Mouse (Mus musculus): ENCODE measurements around the gene Ablim1. TPM values are rescaled to one million over a fixed set of nuclear protein-coding genes. Genes with fewer than 3 reads are reported as not detected.

Gene Ablim1
- polyA plus RNA-seq, 2 experiments: 3.0 to 4.7 TPM

- 28% methylated on average over 13 of the region's 13 CpGs for WGBS (ENCODE audit: insufficient replicate concordance)
- peak overlapping the region in 1 of 2 experiments; percentile 16; a peak in 1 of 4 replicates for H3K4me3 ChIP-seq (ENCODE audit: insufficient read depth in 1 of 2, low read depth in 2 of 2, low read length in 2 of 2)
- TF ChIP-seq CTCF (IDR thresholded peaks at IDR 0.05; ENCODE audit: low read depth): no peak
- no peak for TF ChIP-seq EP300 (IDR thresholded peaks at IDR 0.05; ENCODE audit: low read depth)
- no peak overlapping the region for H3K27ac ChIP-seq
- H3K9me3 ChIP-seq (ENCODE audit: control insufficient read depth, low read length): no peaks in the 10 kb centered on the region
- ATAC-seq (ENCODE audit: insufficient read depth) (peak; percentile 34; the same call in 1 of the 2 replicates), DNase-seq (ENCODE audit: low read depth in 3 of 3, low spot score in 3 of 3) (peak in 1 of 3 experiments; percentile 22)
- no peaks in the 10 kb centered on the region for H3K36me3 ChIP-seq (replicated peaks; ENCODE audit: control insufficient read depth, insufficient read depth, low read depth)
- H3K4me1 ChIP-seq (replicated peaks; ENCODE audit: control insufficient read depth in 2 of 2, insufficient read depth in 2 of 2, low read length in 1 of 2): peaks cover 0 to 17% of the 10 kb centered on the region in 2 experiments; a peak in 2 of 4 replicates
- no peak overlapping the region for H3K9ac ChIP-seq (replicated peaks)
- no peaks in the 10 kb centered on the region for H3K27me3 ChIP-seq (ENCODE audit: control insufficient read depth, insufficient read depth, low read length)
- peak overlapping the region; percentile 28 for H3K4me2 ChIP-seq (ENCODE audit: low read depth)
Observed at GRCm38 (mm10) chr19:57272824-57273613, 41.7 kb downstream of the Ablim1 start.

- no peak overlapping the region for H3K27ac ChIP-seq
- TF ChIP-seq EP300 (IDR thresholded peaks at IDR 0.05; ENCODE audit: low read depth) (no peak), CTCF (IDR thresholded peaks at IDR 0.05; ENCODE audit: low read depth) (no peak)
Observed at GRCm38 (mm10) chr19:57271757-57272156, 43.0 kb downstream of the Ablim1 start.

DNA sequence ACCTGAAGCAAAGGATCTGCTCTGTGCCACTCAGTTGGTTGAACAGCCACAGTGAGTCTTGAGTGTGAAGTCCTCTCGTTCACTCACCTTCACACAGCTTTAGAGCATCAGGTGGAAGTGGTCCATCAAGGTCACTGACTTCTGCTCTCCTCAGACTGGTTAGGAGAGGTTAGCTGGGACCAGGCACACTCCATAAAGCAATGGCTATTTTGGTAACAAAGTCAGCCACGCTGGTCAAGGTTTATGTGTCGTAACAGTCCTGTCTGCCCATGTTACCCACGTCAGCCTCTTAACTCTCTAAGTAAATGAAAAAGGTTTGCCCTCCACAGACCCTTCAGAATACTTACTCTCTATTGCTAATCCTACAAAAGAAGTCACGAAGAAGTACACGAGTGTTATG is 44.0 kb downstream of the Ablim1 start:
- Histone ChIP-seq H3K27me3 (ENCODE audit: control insufficient read depth, insufficient read depth, low read length) (no peaks in the 10 kb centered on the region), H3K4me3 (ENCODE audit: insufficient read depth in 1 of 2, low read depth in 2 of 2, low read length in 2 of 2) (no peak overlapping the region), H3K9me3 (ENCODE audit: control insufficient read depth, low read length) (no peaks in the 10 kb centered on the region), H3K27ac (no peak overlapping the region), H3K36me3 (replicated peaks; ENCODE audit: control insufficient read depth, insufficient read depth, low read depth) (no peaks in the 10 kb centered on the region), H3K4me1 (replicated peaks; ENCODE audit: control insufficient read depth in 2 of 2, insufficient read depth in 2 of 2, low read length in 1 of 2) (peaks cover 0 to 17% of the 10 kb centered on the region in 2 experiments; a peak in 2 of 4 replicates), H3K4me2 (ENCODE audit: low read depth) (no peak overlapping the region), H3K9ac (replicated peaks) (no peak overlapping the region)
- ATAC-seq (ENCODE audit: insufficient read depth) (no peak), DNase-seq (ENCODE audit: low read depth in 3 of 3, low spot score in 3 of 3) (no peak)
- TF ChIP-seq EP300 (IDR thresholded peaks at IDR 0.05; ENCODE audit: low read depth) (no peak), CTCF (IDR thresholded peaks at IDR 0.05; ENCODE audit: low read depth) (no peak)
- WGBS (ENCODE audit: insufficient replicate concordance): 53% methylated on average over 6 of the region's 6 CpGs

More at GRCm38 (mm10) chr19:57271757-57272156, 43.0 kb downstream of the Ablim1 start:
- DNase-seq (ENCODE audit: low read depth in 3 of 3, low spot score in 3 of 3) (no peak), ATAC-seq (ENCODE audit: insufficient read depth) (no peak)
- 75% methylated on average over 16 of the region's 16 CpGs for WGBS (ENCODE audit: insufficient replicate concordance)
- peaks cover 0 to 17% of the 10 kb centered on the region in 2 experiments; a peak in 2 of 4 replicates for H3K4me1 ChIP-seq (replicated peaks; ENCODE audit: control insufficient read depth in 2 of 2, insufficient read depth in 2 of 2, low read length in 1 of 2)
- no peak overlapping the region for H3K4me2 ChIP-seq (ENCODE audit: low read depth)
- H3K36me3 ChIP-seq (replicated peaks; ENCODE audit: control insufficient read depth, insufficient read depth, low read depth): no peaks in the 10 kb centered on the region
- no peaks in the 10 kb centered on the region for H3K9me3 ChIP-seq (ENCODE audit: control insufficient read depth, low read length)
- no peaks in the 10 kb centered on the region for H3K27me3 ChIP-seq (ENCODE audit: control insufficient read depth, insufficient read depth, low read length)
- no peak overlapping the region for H3K4me3 ChIP-seq (ENCODE audit: insufficient read depth in 1 of 2, low read depth in 2 of 2, low read length in 2 of 2)
- H3K9ac ChIP-seq (replicated peaks): no peak overlapping the region

DNA sequence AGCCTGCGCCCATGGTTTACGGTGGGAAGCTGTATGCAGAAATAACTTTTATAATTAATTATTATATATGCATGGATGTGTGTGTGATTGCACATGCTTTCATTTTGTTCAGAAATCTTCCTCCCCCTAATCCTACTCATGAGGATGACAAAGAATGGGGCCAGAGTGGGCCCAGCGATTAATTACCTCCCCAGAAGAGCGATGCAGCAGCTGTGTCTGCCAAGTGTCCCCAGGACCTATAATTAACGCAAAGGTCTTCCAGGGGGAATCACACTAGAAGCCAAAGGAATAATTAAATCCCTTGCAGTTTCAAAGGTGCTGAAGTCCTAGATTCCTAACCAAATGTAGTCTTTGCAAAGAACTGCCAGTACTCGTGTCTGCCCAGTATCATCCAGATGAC is 44.9 kb downstream of the Ablim1 start:
- DNase-seq (ENCODE audit: low read depth in 3 of 3, low spot score in 3 of 3): no peak
- ATAC-seq (ENCODE audit: insufficient read depth): no peak
- TF ChIP-seq CTCF (IDR thresholded peaks at IDR 0.05; ENCODE audit: low read depth) (no peak), EP300 (IDR thresholded peaks at IDR 0.05; ENCODE audit: low read depth) (no peak)
- Histone ChIP-seq H3K4me2 (ENCODE audit: low read depth) (no peak overlapping the region), H3K4me3 (ENCODE audit: insufficient read depth in 1 of 2, low read depth in 2 of 2, low read length in 2 of 2) (no peak overlapping the region), H3K36me3 (replicated peaks; ENCODE audit: control insufficient read depth, insufficient read depth, low read depth) (no peaks in the 10 kb centered on the region), H3K27ac (no peak overlapping the region), H3K9me3 (ENCODE audit: control insufficient read depth, low read length) (no peaks in the 10 kb centered on the region), H3K27me3 (ENCODE audit: control insufficient read depth, insufficient read depth, low read length) (no peaks in the 10 kb centered on the region), H3K4me1 (replicated peaks; ENCODE audit: control insufficient read depth in 2 of 2, insufficient read depth in 2 of 2, low read length in 1 of 2) (peaks cover 0 to 16% of the 10 kb centered on the region in 2 experiments; a peak in 2 of 4 replicates), H3K9ac (replicated peaks) (no peak overlapping the region)
- 68% methylated on average over 6 of the region's 6 CpGs for WGBS (ENCODE audit: insufficient replicate concordance)

DNA sequence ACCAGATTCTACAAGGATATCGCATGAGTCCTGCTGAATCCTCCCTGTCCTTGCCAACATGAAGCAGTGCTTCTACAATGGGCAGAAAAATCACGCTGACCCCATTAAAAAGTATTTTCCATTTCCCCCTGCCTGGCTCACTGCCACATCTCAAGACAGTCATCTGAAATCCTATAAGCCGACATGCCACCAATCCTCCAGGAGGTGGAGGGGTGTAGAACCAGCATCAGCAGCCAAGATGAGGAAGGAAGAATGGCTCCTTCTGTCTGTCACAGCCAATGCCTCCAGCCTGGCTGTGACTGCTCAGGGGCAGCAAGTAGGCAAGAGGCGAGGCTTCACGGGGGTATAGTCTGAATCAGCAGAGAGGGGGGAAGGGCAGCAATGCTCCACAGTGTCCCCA is 47.2 kb downstream of the Ablim1 start:
- TF ChIP-seq EP300 (IDR thresholded peaks at IDR 0.05; ENCODE audit: low read depth) (no peak), CTCF (IDR thresholded peaks at IDR 0.05; ENCODE audit: low read depth) (no peak)
- Histone ChIP-seq H3K27ac (no peak overlapping the region), H3K4me1 (replicated peaks; ENCODE audit: control insufficient read depth in 2 of 2, insufficient read depth in 2 of 2, low read length in 1 of 2) (peaks cover 0 to 10% of the 10 kb centered on the region in 2 experiments; a peak in 2 of 4 replicates), H3K4me2 (ENCODE audit: low read depth) (no peak overlapping the region), H3K36me3 (replicated peaks; ENCODE audit: control insufficient read depth, insufficient read depth, low read depth) (no peaks in the 10 kb centered on the region), H3K4me3 (ENCODE audit: insufficient read depth in 1 of 2, low read depth in 2 of 2, low read length in 2 of 2) (no peak overlapping the region), H3K9me3 (ENCODE audit: control insufficient read depth, low read length) (no peaks in the 10 kb centered on the region), H3K27me3 (ENCODE audit: control insufficient read depth, insufficient read depth, low read length) (no peaks in the 10 kb centered on the region), H3K9ac (replicated peaks) (no peak overlapping the region)
- ATAC-seq (ENCODE audit: insufficient read depth): no peak
- no peak for DNase-seq (ENCODE audit: low read depth in 3 of 3, low spot score in 3 of 3)
- 30% methylated on average over 5 of the region's 5 CpGs for WGBS (ENCODE audit: insufficient replicate concordance)
